Mouse (Mus musculus) limb, embryonic 10.5 days (tissue): ENCODE data around the gene Lcn11. TPM values are rescaled to one million over a fixed set of nuclear protein-coding genes. Genes with fewer than 3 reads are reported as not detected.
"Not testable (repeated sequence)": the region's sequence is repeated elsewhere in the genome, so short reads cannot be mapped to it uniquely, and the experiment has no call there.

Source experiments
- DNase-seq: peaks from one replicate; pipeline ENCODE4 v3.0.0-alpha.2; 2017; ENCODE audit warnings: low spot score
- H3K27ac ChIP-seq: fragments of 300-500 bp; sonication (generic); 2 replicates; pipeline ENCODE4 v1.5.1; 2016; ENCODE audit warnings: mild to moderate bottlenecking
- H3K27me3 ChIP-seq: fragments of 300-500 bp; sonication (generic); 2 replicates; pipeline ENCODE4 v1.6.1; 2016; ENCODE audit warnings: low read depth, mild to moderate bottlenecking; ENCODE audit not compliant: poor library complexity, severe bottlenecking
- H3K36me3 ChIP-seq: fragments of 300-500 bp; sonication (generic); 2 replicates; pipeline ENCODE4 v1.6.1; 2016; ENCODE audit warnings: mild to moderate bottlenecking, moderate library complexity
- H3K4me1 ChIP-seq: fragments of 300-500 bp; sonication (generic); 2 replicates; pipeline ENCODE4 v1.6.1; 2016
- H3K4me3 ChIP-seq: fragments of 300-500 bp; sonication (generic); 2 replicates; pipeline ENCODE4 v1.5.1; 2016; ENCODE audit warnings: mild to moderate bottlenecking, moderate library complexity
- H3K9me3 ChIP-seq: fragments of 300-500 bp; sonication (generic); replicated peaks from 2 replicates; pipeline ENCODE4 v1.6.1; 2016; ENCODE audit warnings: mild to moderate bottlenecking
- WGBS: fragments of 180-500 bp; shearing (Covaris S2); methylation state at CpG from one replicate; pipeline ENCODE4 v1.1.7; 2016; 5-methylcytosine and 5-hydroxymethylcytosine counted together
- polyA plus RNA-seq: library from polyadenylated mRNA; unstranded; fragments of >200 nt; fragmentation: Nextera tagmentation; extraction: Ambion mirVana; gene quantifications from 2 replicates; pipeline ENCODE4 v1.2.1, GENCODE M21; 2016

Gene Lcn11
- polyA plus RNA-seq, 1 experiment from 2014 or later: not detected

DNA sequence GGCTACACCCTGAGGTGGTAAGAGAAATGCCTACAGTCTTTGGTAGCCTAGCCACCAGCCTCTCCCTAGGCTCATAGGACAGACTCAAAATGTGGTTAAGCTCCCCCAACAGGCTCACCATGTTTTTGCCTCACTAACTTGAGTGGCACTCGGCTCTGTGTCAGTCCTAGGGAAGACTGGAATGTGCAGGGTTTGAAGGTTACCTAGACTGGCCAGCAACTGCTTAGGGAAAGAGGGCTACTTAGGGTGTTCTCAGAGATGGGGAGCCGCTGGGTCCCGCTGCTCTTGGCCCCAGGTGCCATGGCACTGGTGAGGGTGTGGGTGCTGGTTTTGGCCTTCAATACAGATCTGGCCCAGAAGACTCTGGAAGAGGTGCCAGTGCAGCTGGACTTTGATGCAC, 5.1 kb downstream of the Lcn11 start, which contains the start of gene Gm13539:
Gm13539 (plus strand) TSS at position 301 of the 400 bp plus-strand sequence.
- no peaks in the 10 kb centered on the region for H3K27me3 ChIP-seq
- 87% methylated on average over 3 of the region's 3 CpGs for WGBS
- H3K27ac ChIP-seq: no peak within 1 kb of the TSS
- H3K36me3 ChIP-seq: no peaks in the 10 kb centered on the region
- peaks cover 11% of the 10 kb centered on the region for H3K4me1 ChIP-seq
- no peak within 1 kb of the TSS for H3K4me3 ChIP-seq
- no peaks in the 10 kb centered on the region for H3K9me3 ChIP-seq
- no peak for DNase-seq

DNA sequence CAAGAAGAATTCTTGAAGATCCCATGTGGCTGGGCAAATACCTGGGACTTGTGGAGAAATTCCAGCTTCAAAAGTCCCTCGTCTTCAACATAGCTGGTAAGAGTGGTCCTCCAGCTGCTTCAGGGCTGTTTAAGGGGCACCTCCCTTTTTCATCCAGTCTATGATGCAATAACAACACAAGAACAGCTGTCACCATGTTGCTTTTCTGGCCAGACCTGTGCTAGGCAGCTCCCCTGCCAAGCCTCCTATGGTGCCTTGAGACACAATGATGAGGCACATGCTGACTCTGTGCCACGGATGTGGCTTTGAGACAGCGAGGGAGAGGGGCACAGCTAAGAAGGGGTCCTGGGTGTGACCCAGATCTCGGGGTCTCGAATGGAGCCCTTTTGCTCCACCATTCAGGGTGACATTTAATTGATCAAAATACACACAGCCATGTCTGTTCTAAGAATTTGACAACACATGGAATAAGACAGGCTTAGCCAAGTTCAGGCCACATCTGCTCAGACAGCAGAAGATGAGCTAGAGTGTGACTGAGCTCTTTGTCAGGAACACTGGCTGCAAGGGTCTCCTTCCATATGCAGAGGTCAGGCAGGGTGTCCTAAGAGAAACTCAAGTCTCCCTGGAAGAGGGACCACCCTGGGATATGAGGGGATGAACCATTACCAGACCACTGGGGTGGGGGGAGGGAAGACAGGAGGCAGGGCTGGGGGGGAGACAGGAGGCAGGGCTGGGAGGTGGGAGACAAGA, 8.9 kb downstream of the Lcn11 start:
- DNase-seq: no peak
- no peak overlapping the region for H3K27ac ChIP-seq

DNA sequence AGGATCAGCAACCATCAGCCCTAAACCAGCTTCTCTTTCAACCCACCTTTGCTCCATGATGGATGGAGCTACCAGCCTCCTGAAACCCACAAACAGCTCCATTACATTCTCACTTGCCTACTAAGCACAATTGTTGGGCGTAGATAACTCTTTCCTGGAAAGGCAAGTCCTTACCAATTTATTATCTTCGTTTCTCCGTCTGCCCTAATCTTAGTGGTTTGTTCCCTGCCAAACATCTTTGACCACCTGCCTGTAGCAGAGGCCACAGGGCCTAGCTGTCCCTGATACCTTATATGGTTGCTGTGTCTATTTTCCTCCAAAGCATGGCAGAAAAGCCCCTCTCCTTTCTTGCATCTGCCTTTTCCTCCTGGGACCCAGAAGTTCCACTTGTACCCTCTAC, 12.3 kb downstream of the Lcn11 start:
- no peak for DNase-seq
- Histone ChIP-seq H3K36me3 (no peaks in the 10 kb centered on the region), H3K4me1 (peaks cover 11% of the 10 kb centered on the region), H3K4me3 (no peak overlapping the region), H3K27ac (no peak overlapping the region), H3K27me3 (no peaks in the 10 kb centered on the region), H3K9me3 (no peaks in the 10 kb centered on the region)
- 83% methylated on average over 3 of the region's 3 CpGs for WGBS

More for the DNA sequence above, 8.9 kb downstream of the Lcn11 start:
- H3K4me1 ChIP-seq: peaks cover 11% of the 10 kb centered on the region
- H3K4me3 ChIP-seq: no peak overlapping the region
- no peaks in the 10 kb centered on the region for H3K9me3 ChIP-seq
- H3K27me3 ChIP-seq: no peaks in the 10 kb centered on the region
- 73% methylated on average over 5 of the region's 5 CpGs for WGBS
- H3K36me3 ChIP-seq: no peaks in the 10 kb centered on the region

DNA sequence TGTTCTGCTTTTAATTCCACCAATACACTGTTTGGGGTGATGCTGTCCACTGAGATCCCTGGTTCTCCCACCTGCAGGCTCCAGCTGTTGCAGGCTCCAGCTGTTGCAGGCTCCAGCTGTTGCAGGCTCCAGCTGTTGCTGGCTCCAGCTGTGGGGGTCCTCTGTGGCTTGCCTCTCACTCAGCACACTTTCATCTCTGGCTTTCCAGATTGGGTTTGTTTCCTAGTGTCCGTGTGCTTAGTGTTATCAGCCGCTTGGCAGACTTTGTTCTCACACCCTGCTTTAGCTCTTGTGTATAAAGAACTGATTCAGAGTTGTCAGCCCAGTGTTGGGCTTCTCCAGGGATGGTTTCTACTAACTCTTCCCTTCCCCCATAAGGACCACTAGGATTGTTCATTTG, 20.8 kb downstream of the Lcn11 start:
- DNase-seq: no peak
- no peak overlapping the region for H3K27ac ChIP-seq
- H3K9me3 ChIP-seq: no peaks in the 10 kb centered on the region
- H3K27me3 ChIP-seq: no peaks in the 10 kb centered on the region
- H3K4me3 ChIP-seq: no peak overlapping the region
- 42% methylated on average over 2 of the region's 2 CpGs for WGBS
- H3K4me1 ChIP-seq: no peaks in the 10 kb centered on the region
- H3K36me3 ChIP-seq: no peaks in the 10 kb centered on the region

- DNase-seq: no peak
- WGBS: 70% methylated on average over 5 of the region's 5 CpGs
- H3K27ac ChIP-seq: no peak overlapping the region
These were observed 21.2 kb downstream of the Lcn11 start for GRCm38 (mm10) chr2:25798065-25798464.

GRCm38 (mm10) chr2:25811711-25812110, 34.9 kb downstream of the Lcn11 start:
- Histone ChIP-seq H3K36me3 (no peaks in the 10 kb centered on the region), H3K4me1 (no peaks in the 10 kb centered on the region), H3K4me3 (no peak overlapping the region), H3K27ac (no peak overlapping the region), H3K9me3 (no peaks in the 10 kb centered on the region), H3K27me3 (no peaks in the 10 kb centered on the region)
- no peak for DNase-seq
- 82% methylated on average over 2 of the region's 2 CpGs for WGBS

More at GRCm38 (mm10) chr2:25798065-25798464, 21.2 kb downstream of the Lcn11 start:
- Histone ChIP-seq H3K27me3 (no peaks in the 10 kb centered on the region), H3K4me1 (no peaks in the 10 kb centered on the region), H3K9me3 (no peaks in the 10 kb centered on the region), H3K36me3 (no peaks in the 10 kb centered on the region), H3K4me3 (no peak overlapping the region)

DNA sequence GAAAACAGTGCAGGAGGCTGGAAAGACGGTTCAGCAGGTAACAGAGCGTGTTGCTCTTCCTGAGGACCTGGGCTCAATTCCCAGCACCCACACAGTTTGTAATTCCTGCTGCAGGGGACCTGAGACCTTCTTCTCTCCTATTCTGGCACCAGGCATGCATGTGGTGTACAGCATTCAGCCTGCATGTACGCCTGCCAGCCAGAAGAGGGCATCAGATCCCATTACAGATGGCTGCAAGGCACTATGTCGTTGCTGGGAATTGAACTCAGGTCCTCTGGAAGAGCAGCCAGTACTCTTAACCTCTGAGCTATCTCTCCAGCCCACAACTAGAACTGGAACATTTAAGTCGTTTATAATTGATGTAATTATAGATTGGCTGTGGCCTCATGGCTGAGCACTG, 36.5 kb downstream of the Lcn11 start:
- no peaks in the 10 kb centered on the region for H3K9me3 ChIP-seq
- no peaks in the 10 kb centered on the region for H3K4me1 ChIP-seq
- no peaks in the 10 kb centered on the region for H3K27me3 ChIP-seq
- no peak overlapping the region for H3K4me3 ChIP-seq
- DNase-seq: no peak
- H3K27ac ChIP-seq: no peak overlapping the region
- no peaks in the 10 kb centered on the region for H3K36me3 ChIP-seq
- WGBS: 80% methylated on average over 5 of the region's 5 CpGs

DNA sequence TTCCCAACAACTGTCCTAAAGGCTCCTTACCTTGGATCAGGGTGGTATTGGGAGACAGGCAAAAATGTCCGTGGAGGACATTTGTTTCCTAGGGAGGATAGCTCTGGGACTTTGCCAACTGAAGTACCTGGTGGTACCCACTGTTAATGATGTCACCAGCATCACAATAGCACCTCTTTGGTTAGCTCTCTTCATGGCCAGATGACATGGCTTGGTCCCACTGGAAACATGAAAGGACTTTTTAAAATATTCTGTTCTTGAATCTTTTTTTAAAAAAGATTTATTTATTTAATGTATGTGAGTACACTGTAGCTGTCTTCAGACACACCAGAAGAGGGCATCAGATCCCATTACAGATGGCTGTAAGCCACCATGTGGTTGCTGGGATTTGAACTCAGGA, 38.9 kb downstream of the Lcn11 start, which contains the start of gene Glt6d1:
Glt6d1 (minus strand) TSS at position 101 of the 400 bp plus-strand sequence.
- not testable (repeated sequence) for DNase-seq, H3K36me3 ChIP-seq, H3K27ac ChIP-seq, H3K9me3 ChIP-seq, H3K27me3 ChIP-seq, H3K4me1 ChIP-seq, H3K4me3 ChIP-seq
- 83% methylated on average over 1 of the region's 1 CpGs for WGBS

GRCm38 (mm10) chr2:25822806-25823205, 46.0 kb downstream of the Lcn11 start, which contains the start of gene Lcn9:
Gene Lcn9 (plus strand): TSS chr2:25823153.
- H3K36me3 ChIP-seq: no peaks in the 10 kb centered on the region
- DNase-seq: no peak
- no peak within 1 kb of the TSS for H3K4me3 ChIP-seq
- no peaks in the 10 kb centered on the region for H3K9me3 ChIP-seq
- H3K4me1 ChIP-seq: no peaks in the 10 kb centered on the region
- WGBS: 96% methylated on average over 1 of the region's 1 CpGs
- no peak within 1 kb of the TSS for H3K27ac ChIP-seq
- H3K27me3 ChIP-seq: no peaks in the 10 kb centered on the region

- no peaks in the 10 kb centered on the region for H3K4me1 ChIP-seq
- no peak overlapping the region for H3K4me3 ChIP-seq
- no peaks in the 10 kb centered on the region for H3K9me3 ChIP-seq
- H3K36me3 ChIP-seq: no peaks in the 10 kb centered on the region
- no peaks in the 10 kb centered on the region for H3K27me3 ChIP-seq
- DNase-seq: no peak
- 87% methylated on average over 3 of the region's 3 CpGs for WGBS
- H3K27ac ChIP-seq: no peak overlapping the region
These were observed 47.9 kb downstream of the Lcn11 start for GRCm38 (mm10) chr2:25824751-25825150.

DNA sequence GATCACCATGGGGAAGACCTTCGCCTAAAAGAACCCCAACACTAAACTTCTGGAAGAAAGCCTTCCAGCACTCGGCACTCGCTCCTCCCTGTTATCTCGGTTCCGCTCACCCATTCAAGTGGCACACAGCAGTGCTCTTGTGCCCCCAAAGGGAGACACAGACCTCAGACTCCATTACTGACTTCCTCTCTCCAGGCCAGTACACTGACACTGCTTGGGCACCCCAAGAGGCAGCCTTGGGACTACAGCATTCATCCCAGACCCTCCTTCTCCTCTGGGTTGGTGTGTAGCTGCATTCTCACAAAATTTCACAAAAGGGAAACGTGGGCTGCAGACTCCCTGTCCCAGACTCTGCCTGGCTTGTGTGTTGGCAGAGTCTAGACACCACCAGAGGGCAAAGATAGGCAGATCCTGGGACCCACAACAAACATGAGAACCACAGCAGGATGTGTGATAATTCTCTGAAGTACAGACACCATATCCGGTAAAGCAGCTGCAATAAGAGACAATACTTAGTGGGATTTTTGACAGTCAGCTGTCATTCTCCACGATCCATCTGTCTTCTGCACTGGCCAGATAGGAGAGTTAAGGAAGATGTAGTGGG, 51.6 kb downstream of the Lcn11 start:
- no peaks in the 10 kb centered on the region for H3K36me3 ChIP-seq
- H3K27me3 ChIP-seq: no peaks in the 10 kb centered on the region
- 83% methylated on average over 8 of the region's 8 CpGs for WGBS
- H3K4me1 ChIP-seq: no peaks in the 10 kb centered on the region
- no peaks in the 10 kb centered on the region for H3K9me3 ChIP-seq
- no peak overlapping the region for H3K27ac ChIP-seq
- no peak for DNase-seq
- H3K4me3 ChIP-seq: no peak overlapping the region
